Mouse (Mus musculus) heart, embryonic 14.5 days (tissue): Measurements from ENCODE around the gene Wdr4. TPM values are rescaled to one million over a fixed set of nuclear protein-coding genes. Genes with fewer than 3 reads are reported as not detected.

Experiments
- microRNA-seq: library from miRNA; unstranded; fragments of <30 nt; microRNA quantifications from one replicate; pipeline ENCODE4, GENCODE M21; 2016
- polyA plus RNA-seq: library from polyadenylated mRNA; unstranded; fragments of >200 nt; fragmentation: Nextera tagmentation; extraction: Ambion mirVana; gene quantifications from 2 replicates; pipeline ENCODE4 v1.2.1, GENCODE M21; 2014

Gene Wdr4
- polyA plus RNA-seq, 1 experiment from 2014 or later, result 17.9 TPM

Small RNAs within 50 kb of the gene (microRNA-seq; reads per million reads assigned to microRNA genes)
- gene Gm24970, result not detected

Other genes starting within 250 kb of the Wdr4 start
- gene Rsph1, start 242.6 kb downstream of the Wdr4 start, polyA plus RNA-seq, result 1.3 and 1.8 TPM in 2 replicates
- gene Slc37a1, start 233.2 kb downstream of the Wdr4 start, polyA plus RNA-seq, result 8.0 and 9.1 TPM in 2 replicates
- gene Pde9a, start 133.8 kb downstream of the Wdr4 start, polyA plus RNA-seq, result 6.6 and 9.1 TPM in 2 replicates
- gene Ndufv3, start 135 bp upstream of the Wdr4 start, polyA plus RNA-seq, result 748 and 805 TPM in 2 replicates
- 19.1 and 19.4 TPM in 2 replicates for gene Pknox1, start 44.8 kb upstream of the Wdr4 start, polyA plus RNA-seq
- gene Cbs, start 117.3 kb upstream of the Wdr4 start, polyA plus RNA-seq, result 0.96 and 1.0 TPM in 2 replicates
- 96.5 and 112 TPM in 2 replicates for gene U2af1, start 138.9 kb upstream of the Wdr4 start, polyA plus RNA-seq
- not detected in 2 replicates for gene Cryaa, start 157.8 kb upstream of the Wdr4 start, polyA plus RNA-seq